Mouse (Mus musculus): ENCODE measurements around the gene Vmn2r37.
"Not testable (repeated sequence)": the region's sequence is repeated elsewhere in the genome, so short reads cannot be mapped to it uniquely, and the experiment has no call there.

Vmn2r37 gene

GRCm38 (mm10) chr7:9223553-9223952 is at the start of gene Vmn2r37:
Vmn2r37 (minus strand) TSS chr7:9223653.
- DNase-seq, result not testable (repeated sequence)
